Mouse (Mus musculus) left cerebral cortex, postnatal 36 days (tissue): ENCODE data around the gene Crygs. TPM values are rescaled to one million over a fixed set of nuclear protein-coding genes. Genes with fewer than 3 reads are reported as not detected.
"Not testable (repeated sequence)": the region's sequence is repeated elsewhere in the genome, so short reads cannot be mapped to it uniquely, and the experiment has no call there.

Source experiments
- DNase-seq, 2 experiments: peaks; one replicate each; pipeline ENCODE4 v3.0.0; 2021 to 2022; ENCODE audit warnings: low spot score in 2 of 2, mixed read lengths in 1 of 2
- intact Hi-C: fragments of 180-260 bp; cut with DNase I; formaldehyde crosslinking; loops from one replicate; pipeline ENCODE4 v1.15.1; 2025
- total RNA-seq, 2 experiments: library from RNA; stranded (reverse); gene quantifications; 2 replicates each; pipeline ENCODE4 v1.2.3; 2021

Gene Crygs
- total RNA-seq, 2 experiments from 2014 or later, result not detected

- intact Hi-C loops, result no loop called here
These were observed 15.9 kb downstream of the Crygs start for GRCm38 (mm10) chr16:22795497-22795896.

GRCm38 (mm10) chr16:22791235-22791634 lies 20.1 kb downstream of the Crygs start:
- DNase-seq, result no peak
- intact Hi-C loops, result loop anchor here (5.0 kb wide), 1 partner anchor 134 kb away; the partner anchor contains the start of gene Dgkg

More at GRCm38 (mm10) chr16:22795497-22795896, 15.9 kb downstream of the Crygs start:
- DNase-seq, result no peak

- peak; percentile 80 to 85 for DNase-seq
- intact Hi-C loops, result loop anchor here (5.0 kb wide), 1 partner anchor 133 kb away; the partner anchor contains the start of gene Dgkg
These were observed 21.4 kb downstream of the Crygs start for GRCm38 (mm10) chr16:22789908-22790367.

DNA sequence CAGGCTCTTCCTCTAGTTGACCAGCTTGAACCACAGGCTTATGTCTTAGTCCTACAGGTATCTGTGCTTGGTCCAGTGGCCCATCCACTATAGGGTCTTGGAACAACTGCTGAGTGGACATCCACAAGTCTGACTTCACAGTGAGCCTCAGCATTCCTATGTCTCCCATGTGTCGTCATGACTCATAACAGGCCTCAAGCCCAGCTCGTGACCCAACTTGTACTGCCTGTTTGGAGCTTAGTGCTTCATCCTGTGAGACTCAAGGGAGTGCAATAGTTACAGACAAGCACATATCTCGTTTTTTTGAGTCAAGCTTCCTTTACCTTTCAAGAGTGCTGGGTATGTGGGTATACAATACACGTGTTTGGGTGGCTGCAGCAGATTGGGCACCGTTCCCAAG lies 28.7 kb downstream of the Crygs start:
- no peak for DNase-seq
- intact Hi-C loops, result no loop called here

GRCm38 (mm10) chr16:22779228-22779835 lies 32.0 kb downstream of the Crygs start:
- DNase-seq, result no peak
- intact Hi-C loops, result no loop called here

DNA sequence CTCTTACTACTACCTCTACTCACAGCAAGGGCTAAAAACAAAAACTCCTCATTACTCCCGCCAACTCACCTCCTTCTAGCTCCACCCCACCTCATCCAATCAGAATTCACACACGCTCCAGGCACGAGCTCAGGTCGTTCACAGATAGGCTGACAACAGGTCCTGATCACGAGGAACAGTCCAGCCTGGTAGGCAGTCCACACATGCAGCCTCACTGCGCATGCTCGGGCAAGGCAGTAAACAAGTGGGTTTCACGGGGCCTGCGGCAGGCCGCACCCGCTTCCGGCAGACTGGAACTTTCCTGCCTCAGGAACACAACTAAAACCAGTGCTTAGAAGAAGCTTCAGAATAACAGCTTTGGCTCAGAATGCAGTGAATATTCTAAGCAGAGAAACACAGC lies 33.1 kb downstream of the Crygs start:
- DNase-seq, intact Hi-C loops: not testable (repeated sequence)

- DNase-seq, result no peak
- intact Hi-C loops, result no loop called here
These were observed 35.8 kb downstream of the Crygs start for GRCm38 (mm10) chr16:22775471-22775985.

- intact Hi-C loops, result no loop called here
- DNase-seq, result no peak
These were observed 42.7 kb downstream of the Crygs start for GRCm38 (mm10) chr16:22768661-22769060.

DNA sequence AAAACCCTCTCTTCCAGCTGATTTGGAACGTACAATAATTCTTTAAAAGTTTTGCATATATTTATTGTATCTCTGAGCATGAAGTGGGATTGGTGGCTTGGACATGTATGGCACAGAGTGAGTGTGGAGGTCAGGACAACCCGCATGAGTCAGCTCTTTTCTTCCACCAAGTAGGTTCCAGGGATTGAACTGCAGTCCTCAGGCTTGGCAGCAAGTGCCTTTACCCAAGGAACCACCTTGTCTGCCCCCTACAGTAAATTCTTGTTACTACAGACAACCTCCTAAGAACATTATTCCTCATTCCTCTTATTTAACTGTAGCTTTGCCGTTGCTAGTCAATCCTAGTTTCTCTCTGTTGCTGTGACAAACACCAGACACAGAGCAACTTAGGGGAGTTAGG lies 44.0 kb downstream of the Crygs start:
- DNase-seq, result no peak
- intact Hi-C loops, result no loop called here

DNA sequence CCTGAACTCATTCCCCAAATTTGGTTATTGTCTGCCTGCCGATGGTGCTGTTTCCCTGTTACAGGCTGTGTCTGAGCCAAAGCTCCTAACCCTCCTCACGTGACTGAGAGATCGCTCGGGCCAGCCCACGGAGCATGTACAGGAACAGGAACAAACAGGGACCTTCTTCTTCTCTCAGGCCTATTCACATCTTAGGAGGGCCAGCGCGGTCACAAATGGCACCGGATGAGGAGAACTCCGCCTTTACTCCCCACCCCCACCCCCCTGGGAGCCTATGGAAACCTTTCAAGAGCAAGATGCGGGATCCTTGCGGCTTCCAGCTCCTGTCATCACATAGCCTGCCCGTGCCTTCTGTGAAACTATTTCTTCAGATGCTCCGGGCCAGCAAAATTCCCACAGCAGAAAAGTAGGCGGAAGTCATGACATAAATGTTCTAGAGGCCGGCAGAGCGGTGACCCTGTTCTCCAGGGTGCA lies 44.6 kb downstream of the Crygs start:
- DNase-seq, result no peak
- intact Hi-C loops, result no loop called here

DNA sequence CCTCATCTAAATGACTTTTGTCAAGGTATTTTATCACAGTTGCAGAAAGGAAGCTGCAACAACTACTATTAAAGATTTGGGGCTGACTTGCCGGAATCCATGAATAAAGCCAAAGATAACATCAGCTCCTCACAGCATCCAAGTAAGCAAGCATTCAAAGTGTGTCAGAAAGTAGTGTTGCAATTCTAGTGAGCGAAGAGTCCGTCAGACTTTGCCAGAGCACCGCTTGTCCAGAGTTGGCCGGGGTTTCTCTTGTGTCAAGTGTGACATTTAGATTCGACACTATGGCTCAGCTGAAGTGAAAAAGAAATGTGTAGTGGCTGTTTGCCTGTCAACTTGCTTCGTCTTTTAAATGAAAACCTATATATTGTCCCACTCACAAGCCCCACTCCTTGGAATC lies 45.8 kb downstream of the Crygs start:
- DNase-seq, result no peak
- intact Hi-C loops, result no loop called here

Other genes starting within 250 kb of the Crygs start
- 10 to 100 TPM; 46.3 to 64.0 TPM for gene Dgkg, start 154.4 kb downstream of the Crygs start, total RNA-seq
- 10 to 100 TPM; 13.8 to 16.3 TPM for gene Tbccd1, start 46.1 kb upstream of the Crygs start, total RNA-seq
- 10 to 100 TPM; 64.7 to 71.8 TPM for gene Dnajb11, start 46.3 kb upstream of the Crygs start, total RNA-seq
- gene Ahsg, start 79.7 kb upstream of the Crygs start, total RNA-seq, result not detected
- gene Fetub, start 106.8 kb upstream of the Crygs start, total RNA-seq, result not detected
- not detected for gene Hrg, start 139.5 kb upstream of the Crygs start, total RNA-seq
- gene Kng2, start 217.9 kb upstream of the Crygs start, total RNA-seq, result not detected
- not detected for gene Kng1, start 246.3 kb upstream of the Crygs start, total RNA-seq